Mouse (Mus musculus) splenic B cell, adult 2 months (primary cell): ENCODE measurements around the gene Spint2.

Experiments used
- DNase-seq: peaks from one replicate; pipeline ENCODE4 v3.0.0-alpha.2; 2011; ENCODE audit warnings: low read depth, low spot score
- H3K27me3 ChIP-seq: 2 replicates; pipeline ENCODE4 v1.6.1; 2012; ENCODE audit warnings: mild to moderate bottlenecking, low read length, moderate library complexity, mixed read lengths; ENCODE audit not compliant: control insufficient read depth, poor library complexity, insufficient read depth, severe bottlenecking
- H3K36me3 ChIP-seq: 2 replicates; pipeline ENCODE4 v1.6.1; 2012; ENCODE audit warnings: mild to moderate bottlenecking, low read length, moderate library complexity, mixed read lengths; ENCODE audit not compliant: control insufficient read depth, poor library complexity, insufficient read depth, severe bottlenecking

Spint2 gene

GRCm38 (mm10) chr7:29279261-29279660 is 2.5 kb downstream of the Spint2 start:
- H3K27me3 ChIP-seq: no peaks in the 10 kb centered on the region

GRCm38 (mm10) chr7:29277510-29277909 is 4.2 kb downstream of the Spint2 start:
- Histone ChIP-seq H3K36me3 (no peaks in the 10 kb centered on the region), H3K27me3 (no peaks in the 10 kb centered on the region)
- no peak for DNase-seq

More at GRCm38 (mm10) chr7:29279261-29279660, 2.5 kb downstream of the Spint2 start:
- no peak for DNase-seq
- no peaks in the 10 kb centered on the region for H3K36me3 ChIP-seq

DNA sequence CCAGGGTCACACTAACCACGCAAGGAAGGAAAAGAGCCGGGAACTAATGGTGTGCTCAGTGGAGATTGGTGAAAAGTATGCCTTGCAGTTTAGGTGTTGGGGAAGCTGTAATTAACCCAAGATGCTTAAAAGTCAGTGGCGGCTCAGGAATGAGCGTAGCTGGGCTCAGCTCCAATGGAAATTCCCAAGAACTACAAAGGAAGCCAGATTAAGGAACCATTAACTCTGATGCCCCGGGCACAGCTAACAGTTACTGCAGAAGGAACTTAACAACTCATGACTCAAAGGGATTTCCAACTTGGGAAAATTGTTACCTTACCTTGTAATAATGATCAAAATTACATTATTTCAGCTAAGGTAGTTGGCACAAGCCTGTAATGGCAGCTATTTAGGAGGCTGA is 5.0 kb downstream of the Spint2 start:
- Histone ChIP-seq H3K36me3 (no peaks in the 10 kb centered on the region), H3K27me3 (no peaks in the 10 kb centered on the region)
- DNase-seq: no peak

GRCm38 (mm10) chr7:29271687-29272465 is 9.8 kb downstream of the Spint2 start:
- no peak for DNase-seq
- Histone ChIP-seq H3K27me3 (no peaks in the 10 kb centered on the region), H3K36me3 (no peaks in the 10 kb centered on the region)

DNA sequence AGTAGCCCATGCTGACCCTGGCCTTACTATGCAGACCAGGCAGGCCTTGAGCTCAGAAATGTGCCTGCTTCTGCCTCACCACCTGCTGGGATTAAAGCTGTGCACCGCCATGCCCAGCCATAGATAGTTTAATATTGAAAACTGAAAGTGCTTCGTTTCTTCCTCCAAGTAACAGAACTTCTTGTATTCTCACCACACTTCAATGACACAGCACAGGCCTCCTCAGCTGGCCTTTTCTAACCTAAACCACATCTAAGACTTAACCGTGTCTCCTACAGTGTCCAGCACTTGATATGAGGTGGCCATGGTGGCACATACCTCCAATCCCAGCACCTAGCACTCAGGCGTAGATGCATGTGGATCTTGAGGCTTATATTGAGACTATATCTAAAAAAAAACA is 11.3 kb downstream of the Spint2 start:
- Histone ChIP-seq H3K27me3 (no peaks in the 10 kb centered on the region), H3K36me3 (no peaks in the 10 kb centered on the region)
- DNase-seq: no peak

GRCm38 (mm10) chr7:29266931-29267330 is 14.8 kb downstream of the Spint2 start:
- no peaks in the 10 kb centered on the region for H3K36me3 ChIP-seq
- H3K27me3 ChIP-seq: no peaks in the 10 kb centered on the region
- no peak for DNase-seq

DNA sequence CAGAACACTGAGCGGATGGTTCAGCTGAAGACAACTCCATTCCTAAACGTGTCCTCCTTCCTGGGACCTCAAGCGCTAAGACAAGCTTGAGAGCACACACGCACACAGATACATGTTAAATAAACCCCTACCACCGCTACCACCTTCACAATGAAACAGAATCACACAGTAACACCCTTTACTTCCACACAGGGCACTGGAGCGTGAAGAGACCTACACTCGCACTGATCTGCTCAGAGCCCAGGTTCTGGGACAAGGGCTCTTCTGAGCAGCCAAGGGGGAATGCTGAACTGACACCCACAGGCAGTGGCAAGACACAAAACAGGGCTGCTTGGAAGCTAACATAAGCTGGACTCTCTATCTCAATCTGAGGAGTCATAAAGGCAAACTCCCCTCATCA is 16.1 kb downstream of the Spint2 start:
- Histone ChIP-seq H3K36me3 (no peaks in the 10 kb centered on the region), H3K27me3 (no peaks in the 10 kb centered on the region)
- DNase-seq: no peak

- DNase-seq: no peak
- Histone ChIP-seq H3K27me3 (no peaks in the 10 kb centered on the region), H3K36me3 (peaks cover 2% of the 10 kb centered on the region; the same call in 1 of the 2 replicates)
Measured at GRCm38 (mm10) chr7:29263831-29264230, 17.9 kb downstream of the Spint2 start.

- Histone ChIP-seq H3K27me3 (no peaks in the 10 kb centered on the region), H3K36me3 (peaks cover 2% of the 10 kb centered on the region; the same call in 1 of the 2 replicates)
- no peak for DNase-seq
Measured at GRCm38 (mm10) chr7:29262151-29262550, 19.6 kb downstream of the Spint2 start.

- peaks cover 2% of the 10 kb centered on the region; the same call in 1 of the 2 replicates for H3K36me3 ChIP-seq
- no peak for DNase-seq
Measured at GRCm38 (mm10) chr7:29259781-29260730, 21.7 kb downstream of the Spint2 start.

GRCm38 (mm10) chr7:29257368-29257767 is 24.3 kb downstream of the Spint2 start:
- H3K27me3 ChIP-seq: no peaks in the 10 kb centered on the region
- H3K36me3 ChIP-seq: peaks cover 2% of the 10 kb centered on the region; the same call in 1 of the 2 replicates
- DNase-seq: no peak

More at GRCm38 (mm10) chr7:29259781-29260730, 21.7 kb downstream of the Spint2 start:
- H3K27me3 ChIP-seq: no peaks in the 10 kb centered on the region

DNA sequence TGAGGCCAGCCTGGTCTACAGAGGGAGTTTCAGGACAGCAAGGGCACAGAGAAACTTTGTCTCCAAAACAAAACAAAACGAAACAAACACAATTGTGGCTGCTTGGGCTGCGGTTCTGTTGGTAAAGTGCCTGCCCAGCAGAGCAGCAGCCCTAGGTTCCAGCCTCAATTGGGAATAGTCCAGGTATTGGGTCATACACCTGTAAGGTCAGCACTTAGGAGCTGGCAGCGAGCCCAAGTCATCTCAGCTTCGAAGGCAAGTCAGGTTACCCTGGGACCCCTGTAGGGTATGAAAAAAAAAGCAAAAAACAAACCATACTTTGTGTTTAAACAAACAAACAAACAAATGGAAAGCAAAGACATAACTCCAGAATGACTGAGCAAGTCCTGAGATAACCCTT is 25.8 kb downstream of the Spint2 start:
- Histone ChIP-seq H3K36me3 (peaks cover 2% of the 10 kb centered on the region; the same call in 1 of the 2 replicates), H3K27me3 (no peaks in the 10 kb centered on the region)
- DNase-seq: no peak

DNA sequence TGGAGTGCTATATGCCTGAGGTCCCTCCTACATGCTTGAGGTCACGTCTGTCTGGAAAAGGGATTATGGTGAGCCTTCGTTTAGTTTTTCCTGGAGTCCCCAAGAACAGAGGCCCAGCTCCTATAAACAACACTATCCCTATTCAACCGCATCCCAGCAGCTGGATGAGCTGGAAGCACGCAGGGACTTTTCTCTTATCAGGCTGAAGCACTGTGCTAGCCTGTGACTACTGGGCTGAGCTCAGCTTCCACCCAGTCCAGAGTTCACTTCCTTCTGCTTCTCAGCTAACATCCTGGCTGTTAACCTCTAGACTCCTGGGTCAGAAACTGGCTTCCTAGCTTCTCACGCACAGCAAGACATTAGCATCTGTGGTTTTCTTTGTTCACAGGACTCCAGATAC is 27.9 kb downstream of the Spint2 start:
- H3K27me3 ChIP-seq: no peaks in the 10 kb centered on the region
- DNase-seq: no peak
- H3K36me3 ChIP-seq: no peaks in the 10 kb centered on the region; the same call in 1 of the 2 replicates

DNA sequence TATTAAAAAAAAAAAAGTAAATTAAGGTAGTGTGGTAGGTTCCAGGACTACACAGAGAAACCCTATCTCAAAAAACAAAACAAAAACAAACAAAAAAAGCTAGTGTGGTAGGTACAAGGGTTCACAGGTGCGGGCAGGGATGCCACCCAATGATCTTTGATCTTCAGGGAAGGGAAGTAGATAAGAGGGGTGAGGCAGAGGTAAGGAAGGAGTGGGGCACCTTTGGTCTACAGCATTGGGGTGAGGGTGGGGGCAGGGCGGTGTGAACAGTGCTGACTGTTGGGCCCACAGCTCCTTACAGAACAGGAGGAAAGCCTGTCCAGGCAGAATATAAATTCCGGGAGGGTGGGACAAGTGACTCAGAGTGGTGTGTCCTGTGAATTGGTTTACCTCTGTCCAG is 30.5 kb downstream of the Spint2 start:
- no peak for DNase-seq
- no peaks in the 10 kb centered on the region for H3K36me3 ChIP-seq
- H3K27me3 ChIP-seq: no peaks in the 10 kb centered on the region
